Mouse (Mus musculus) cerebellum, adult 8-10 months (tissue): ENCODE results near the gene Slc13a2.

Source experiments
- DNase-seq: peaks from one replicate; pipeline ENCODE4 v3.0.0; 2022

Slc13a2 gene

DNA sequence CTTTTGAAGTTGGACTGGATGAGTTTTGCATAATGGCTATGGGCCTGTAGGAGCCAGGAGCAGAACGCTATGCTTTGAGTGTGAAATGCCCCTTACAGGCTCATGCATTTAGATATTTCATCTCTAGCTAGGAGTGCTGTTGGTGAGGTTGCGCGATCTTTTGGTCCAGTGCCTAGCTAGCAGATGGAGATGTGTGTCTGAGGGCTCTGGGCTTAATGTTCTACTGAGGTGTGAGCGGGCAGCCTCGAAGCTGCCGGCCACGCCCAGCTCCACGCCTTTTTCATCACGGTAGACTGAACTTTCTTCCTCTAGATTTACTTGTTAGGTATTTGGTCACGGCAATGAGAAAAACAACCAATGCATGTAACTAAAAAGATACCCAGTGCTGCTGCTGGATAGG, 9.2 kb upstream of the Slc13a2 start:
- no peak for DNase-seq

DNA sequence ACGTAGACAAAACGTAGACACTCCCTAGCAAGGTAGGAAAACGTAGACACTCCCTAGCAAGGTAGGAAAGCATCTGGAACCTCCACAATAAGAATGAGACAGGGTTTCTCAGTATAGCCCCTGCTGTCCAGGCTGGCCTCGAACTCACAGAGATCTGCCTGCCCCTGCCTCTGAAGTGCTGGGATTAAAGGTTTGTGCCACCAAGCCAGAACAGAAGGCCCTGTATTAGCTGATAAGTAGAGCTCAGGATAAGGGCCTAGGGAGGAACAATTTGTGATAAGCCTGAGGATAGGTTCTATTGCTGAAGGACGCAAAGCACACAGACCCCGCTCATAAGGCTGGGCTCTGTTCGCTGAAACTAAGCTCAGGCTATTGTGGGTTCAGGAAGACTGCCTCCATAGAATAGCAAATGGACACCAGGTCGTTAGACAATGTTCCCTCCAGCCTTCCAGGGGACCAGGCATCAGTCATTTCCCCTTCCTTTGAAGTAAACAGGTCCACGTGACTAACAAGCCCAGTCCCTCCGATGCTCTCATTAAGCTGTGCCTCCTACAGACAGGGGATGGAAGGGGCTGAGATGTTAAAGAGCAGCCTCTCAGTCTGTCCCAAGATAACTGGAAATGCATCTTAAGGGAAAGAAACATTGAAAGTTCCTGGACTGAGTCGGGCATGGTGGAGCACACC, 8.3 kb upstream of the Slc13a2 start:
- no peak for DNase-seq

DNA sequence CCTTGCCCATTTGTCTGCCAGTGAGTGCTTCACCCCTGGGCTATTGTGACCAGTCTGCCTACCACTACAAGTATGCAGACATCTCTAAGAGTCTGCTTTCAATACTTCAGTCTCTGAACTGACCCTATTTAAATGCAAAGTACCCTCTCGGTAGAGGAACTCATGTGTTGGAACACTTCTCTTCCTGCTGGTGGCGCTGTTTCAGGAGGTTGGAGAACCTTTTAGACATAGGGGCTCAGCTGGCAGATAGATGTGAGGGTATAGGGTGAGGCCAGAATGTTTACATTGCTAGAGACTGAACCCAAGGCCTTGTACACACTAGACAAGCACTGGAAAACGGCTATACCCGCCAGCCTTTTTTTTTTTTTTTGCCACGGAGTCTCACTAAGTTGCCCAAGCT, 6.3 kb upstream of the Slc13a2 start:
- DNase-seq: no peak

DNA sequence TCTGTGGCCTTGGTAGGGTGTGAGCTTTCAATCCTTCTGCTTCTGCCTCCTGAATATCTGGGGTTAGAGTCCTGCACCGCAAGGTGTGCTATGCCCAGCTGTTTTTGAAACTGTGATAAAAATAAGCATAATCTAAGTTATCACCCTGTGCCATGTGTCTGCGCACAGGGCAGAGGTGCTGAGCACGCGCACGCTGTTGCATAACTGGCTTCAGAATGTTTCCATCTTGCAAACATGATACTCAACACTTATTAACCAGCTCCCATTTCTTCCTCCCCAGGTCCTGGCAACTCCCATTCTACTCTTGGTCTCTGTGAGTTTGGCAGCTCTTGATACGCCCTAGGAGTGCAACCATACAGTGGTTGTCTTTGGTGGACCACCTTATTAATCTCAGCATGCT, 5.6 kb upstream of the Slc13a2 start:
- no peak for DNase-seq

DNA sequence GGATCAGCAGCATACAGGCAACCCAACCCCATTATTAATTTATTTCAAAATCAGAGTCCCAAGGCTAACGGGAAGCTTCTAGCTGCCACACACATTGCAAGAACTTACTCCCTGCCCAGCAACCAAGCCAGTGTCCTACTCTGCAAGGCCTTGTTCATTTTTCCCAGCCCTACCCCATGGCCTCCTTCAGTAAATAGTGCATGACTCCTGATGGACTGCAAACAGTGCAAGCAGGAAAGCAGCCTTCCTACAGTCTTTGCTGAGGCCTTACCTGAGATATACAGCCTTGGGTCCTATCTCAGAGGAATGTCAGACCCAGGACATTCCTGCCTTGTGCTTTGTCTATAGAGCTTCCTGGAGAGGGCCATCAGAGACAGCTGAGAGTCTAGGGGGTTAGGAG, 3.6 kb upstream of the Slc13a2 start:
- no peak for DNase-seq

DNA sequence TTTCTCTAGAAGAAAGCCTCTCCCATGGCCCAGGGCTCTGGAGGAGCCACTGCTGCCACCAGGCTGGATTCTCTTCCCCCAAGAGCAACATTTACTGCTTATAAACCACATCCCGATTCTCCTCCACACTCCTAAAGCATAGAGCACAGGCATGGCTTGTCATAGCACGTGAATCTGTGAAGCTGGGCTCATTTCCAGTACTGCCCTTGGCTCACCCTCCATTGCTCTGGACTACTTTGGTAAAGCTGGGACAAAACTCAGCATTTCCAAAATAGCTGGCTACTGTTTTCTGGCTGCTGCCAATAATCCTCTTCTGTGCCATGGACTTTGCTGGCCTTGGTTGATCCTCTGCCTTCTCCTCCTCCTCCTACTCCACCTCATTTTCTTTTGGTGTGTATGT, 2.3 kb upstream of the Slc13a2 start:
- DNase-seq: no peak

DNA sequence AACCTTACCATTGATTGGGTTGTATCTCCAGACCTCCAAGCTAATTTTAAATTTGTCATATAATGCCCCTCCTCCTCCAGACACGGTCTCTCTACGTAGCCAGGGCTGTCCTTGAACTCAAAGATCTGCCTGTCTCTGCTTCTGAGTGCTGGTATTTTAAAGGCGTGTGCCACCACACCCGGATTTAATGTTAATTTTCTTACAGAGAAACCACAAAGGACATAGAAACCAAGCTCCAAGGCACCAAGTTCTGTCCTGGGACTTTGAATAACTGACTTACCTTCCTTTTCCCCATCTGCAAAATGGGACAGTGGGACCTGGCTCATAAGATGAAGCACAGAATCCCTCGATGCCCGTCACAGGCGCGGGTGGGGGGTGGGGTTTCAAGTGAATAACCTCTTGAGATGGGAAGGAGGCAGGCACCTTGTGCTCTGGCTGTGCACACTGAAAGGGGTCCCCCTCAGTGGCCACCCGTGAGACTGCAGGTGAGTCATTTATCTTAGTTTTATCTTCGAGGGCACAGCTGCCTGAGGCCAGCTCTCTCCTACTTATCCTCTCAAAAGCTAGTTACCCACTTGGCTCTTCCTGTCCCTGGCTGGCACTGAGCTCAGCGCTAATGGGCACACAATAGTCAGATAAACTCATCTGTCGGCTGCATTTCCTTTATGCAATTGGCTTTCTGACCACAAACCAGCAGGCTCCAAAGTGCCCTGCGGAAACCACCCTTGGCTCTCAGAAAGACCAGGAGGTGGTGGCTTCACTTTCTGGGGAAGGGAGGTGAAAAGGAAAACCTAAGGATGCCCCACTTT, 612 bp downstream of the Slc13a2 start:
- no peak for DNase-seq

DNA sequence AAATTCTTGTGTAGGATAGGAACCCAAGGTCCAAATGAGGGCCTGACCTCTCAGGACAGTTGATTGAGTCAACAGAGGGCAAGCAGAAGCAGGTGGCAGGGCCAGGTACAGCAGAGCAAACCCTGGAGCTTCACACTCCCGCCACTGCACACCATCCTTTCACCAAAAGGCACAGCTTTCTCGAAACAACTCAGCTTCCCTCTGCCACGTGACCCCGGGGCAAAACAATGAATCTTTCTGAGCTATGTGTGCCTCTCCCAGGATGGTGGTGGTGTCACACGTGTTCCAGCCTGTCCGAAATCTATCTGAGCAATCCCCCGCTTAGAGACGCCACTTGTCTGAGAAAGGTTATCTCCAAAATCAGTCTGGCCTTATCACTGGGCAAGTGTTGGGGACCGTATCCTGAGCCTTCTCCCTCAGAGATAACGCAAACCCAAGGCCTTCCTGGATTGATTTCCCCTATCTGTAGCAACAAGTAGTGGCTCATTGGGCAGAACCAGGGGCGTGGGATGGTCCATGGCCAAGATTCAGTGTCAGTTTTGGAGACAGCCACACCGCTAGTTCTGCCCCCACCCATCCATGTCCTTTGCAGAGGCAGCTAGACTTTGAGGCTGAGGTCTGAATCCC, 1.6 kb downstream of the Slc13a2 start:
- DNase-seq: no peak

DNA sequence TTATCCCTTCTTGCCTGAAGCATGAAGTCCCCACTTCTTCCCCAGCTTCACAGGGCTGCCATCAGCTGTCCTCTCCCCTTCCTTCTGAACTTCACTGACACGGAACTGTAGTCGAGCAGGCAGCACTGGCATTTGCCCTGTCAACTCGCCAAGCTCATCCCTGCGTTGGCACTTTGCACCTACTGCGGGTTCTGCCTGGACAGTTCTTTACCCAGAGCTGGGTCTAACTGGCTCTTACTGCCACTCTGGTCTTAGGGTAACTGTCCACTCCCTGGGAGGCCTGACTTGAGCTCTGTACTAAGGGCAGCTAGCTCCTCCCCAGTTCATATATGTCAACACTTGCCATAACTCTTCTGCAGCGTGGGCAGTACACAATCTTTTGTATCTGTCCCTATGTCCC, 5.2 kb downstream of the Slc13a2 start:
- DNase-seq: no peak

DNA sequence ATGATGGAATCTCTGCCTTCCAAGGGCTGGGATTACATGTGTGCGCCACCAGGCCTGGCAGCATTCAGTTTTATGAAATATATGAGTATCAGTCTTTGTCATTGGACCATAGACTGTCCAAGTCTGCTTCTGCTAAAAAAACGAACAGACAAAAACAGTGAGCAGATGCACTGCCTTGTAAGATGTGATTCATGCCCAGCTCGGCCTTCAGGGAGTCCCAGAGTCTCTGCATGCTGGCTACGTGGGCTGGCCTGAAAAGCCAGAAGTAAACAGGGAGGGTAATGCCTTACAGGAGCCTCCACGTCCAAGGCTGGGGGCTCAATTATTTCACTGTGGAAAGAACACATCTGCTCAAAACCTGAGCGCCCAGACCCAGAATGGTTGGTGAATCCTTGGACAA, 9.2 kb downstream of the Slc13a2 start:
- DNase-seq: no peak

DNA sequence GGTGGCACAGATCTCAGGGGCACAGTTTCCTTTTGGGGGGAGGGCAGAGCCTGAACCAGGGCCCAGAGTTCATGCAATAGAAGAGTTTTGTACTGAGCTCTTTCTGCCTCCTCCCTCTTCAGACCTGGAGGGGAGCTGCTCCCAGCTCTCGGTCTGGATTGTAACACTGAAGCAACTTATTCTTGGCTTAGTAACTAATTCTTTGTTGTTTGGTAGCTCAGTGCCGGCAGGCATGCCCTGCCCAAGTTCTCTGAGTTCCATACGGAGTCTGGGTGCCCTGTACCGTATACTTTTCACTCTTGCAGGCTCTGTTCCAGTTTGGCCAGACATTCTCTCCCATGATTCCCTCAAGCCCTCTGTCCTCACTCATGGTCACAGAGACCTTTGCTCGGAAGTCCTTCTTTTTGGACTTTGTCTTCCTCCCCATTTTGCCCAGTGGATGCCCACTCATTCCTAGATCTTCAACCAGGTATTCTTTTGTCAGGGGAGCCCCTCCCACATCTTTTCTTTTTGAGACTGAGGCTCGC, 9.6 kb downstream of the Slc13a2 start:
- DNase-seq: no peak

DNA sequence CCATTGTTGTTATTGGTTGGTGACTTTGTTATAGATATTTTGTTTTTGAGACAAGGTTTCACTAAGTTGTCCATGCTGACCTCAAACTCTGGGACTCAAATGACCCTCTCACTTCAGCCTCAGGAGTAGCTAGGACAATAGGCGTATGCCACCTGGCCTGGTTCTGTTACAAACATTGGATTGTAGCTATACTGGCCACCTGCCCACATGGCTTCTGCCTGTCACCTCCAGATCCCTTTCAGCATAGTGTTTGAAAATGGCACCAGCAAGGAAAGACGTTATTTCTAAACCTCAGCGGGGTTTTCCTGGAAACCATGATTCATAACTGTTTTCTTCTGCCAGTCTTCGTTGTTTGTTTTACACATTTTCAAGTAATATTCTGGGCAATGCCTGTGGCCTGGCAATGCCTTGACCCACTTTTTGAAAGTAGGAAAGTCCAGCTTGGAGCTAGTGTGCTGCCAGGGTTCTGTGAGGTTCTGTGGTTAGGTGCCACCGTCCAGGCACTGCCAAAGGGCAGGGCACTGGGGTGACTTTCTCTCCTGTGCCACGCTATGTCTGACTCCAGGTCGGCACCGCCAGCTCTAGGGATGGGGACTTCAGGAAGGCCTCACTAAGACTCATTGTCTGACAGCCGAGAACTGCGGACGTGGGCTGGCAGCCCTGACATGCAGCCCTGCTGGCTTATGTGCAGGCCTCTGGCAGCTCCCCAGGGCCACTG, 10.3 kb downstream of the Slc13a2 start:
- DNase-seq: peak; percentile 19

DNA sequence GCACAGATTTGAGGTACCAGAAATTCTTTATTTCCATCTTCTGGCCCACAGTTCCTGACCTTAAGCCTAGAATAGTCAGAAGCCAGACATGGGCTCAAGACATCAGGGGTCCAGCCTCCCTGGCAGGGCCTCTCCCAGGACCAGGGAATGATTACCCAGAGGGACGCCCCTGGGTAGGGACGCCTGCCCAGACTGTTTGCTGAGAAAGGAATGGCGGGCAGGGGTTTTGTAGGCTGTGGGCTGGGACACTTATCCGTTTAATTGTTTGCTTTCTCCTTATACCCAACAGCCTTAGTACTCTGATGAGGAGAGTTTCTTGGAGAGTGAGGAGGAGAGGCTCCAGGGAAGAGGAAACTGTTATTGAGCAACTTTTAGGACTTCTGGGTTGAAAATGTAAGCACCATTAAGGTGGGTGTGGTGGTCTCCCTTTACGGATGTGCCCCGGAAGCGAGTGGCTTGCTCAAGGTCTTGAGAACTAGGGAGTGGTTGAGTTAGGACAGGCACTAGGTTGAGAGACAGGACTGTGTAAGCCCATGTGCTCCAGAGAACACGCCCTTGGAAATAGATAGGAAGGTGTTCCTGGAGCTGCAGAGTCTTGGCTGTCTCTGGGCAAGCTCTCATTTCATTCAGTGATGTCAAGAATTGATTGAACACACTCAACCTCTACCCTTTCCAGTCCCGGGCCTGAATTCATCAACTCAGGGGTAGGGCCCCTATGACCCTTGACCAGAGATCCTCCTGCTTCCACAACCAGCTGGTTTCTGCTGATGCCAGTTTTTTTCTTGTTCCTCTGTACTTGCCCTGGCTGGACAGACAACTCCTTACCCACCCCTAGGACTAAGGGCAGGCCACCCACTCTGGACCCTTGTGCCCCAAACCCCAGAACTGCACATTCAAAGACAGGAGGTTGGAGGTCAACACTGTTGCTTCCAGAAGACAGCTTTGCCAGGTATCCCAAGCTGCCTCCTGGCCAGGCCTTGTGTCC, 13.5 kb downstream of the Slc13a2 start:
- DNase-seq: no peak

DNA sequence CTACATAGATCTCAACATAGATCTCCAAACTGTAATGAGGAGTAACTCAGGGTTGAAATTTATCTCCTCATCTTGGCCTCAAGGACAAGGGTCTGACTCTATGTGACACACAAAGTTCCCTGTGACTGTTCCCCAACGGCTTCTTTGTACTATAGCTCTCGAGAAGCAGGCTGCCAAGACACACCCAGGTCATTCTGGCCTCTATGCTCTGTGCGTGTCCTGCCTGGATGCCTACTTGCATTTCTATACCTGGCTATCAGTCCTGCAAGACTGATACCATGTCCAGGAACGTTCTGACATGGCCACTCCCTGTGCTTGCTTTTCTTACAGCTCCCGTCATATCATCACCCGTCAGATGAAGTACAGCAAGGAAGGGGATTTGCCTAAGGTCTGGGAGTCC, 20.0 kb downstream of the Slc13a2 start:
- no peak for DNase-seq

DNA sequence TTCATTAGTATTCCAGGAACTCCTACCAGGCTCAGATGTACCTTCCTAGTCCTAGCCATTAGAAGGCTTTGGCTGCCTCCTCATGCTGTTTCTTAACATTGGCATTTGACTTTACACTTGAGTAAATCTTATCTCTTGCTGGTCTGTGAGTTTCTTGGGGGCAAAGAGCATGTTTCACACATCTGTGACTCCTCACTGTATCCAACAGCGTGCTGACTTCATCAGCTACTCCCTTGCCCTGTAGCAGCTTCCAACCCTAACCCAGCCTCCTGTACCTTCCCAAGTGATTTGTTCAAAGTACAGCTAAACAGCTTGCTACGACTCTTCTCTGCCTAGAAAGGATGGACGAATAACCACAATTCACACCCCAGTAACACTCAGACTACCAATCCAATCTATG, 20.5 kb downstream of the Slc13a2 start:
- DNase-seq: no peak

DNA sequence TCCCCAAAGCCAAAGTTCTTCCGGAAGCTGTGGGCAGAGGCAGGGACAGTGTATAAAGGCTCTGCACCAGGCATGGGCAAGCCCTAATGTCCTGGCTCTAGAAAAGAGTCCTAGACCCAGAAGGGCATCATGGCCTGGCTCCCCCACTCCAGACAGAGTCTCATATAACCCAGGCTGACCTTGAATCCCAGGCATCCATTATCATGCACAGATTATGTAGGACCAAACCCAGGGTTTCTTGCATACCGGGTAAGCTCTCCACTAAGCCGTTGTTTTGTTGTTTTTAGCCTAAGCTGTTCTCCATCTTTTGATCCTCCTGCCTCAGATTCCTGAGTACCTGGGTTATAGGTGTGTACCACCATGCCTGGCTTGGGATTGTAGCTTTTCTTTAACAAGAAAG, 21.1 kb downstream of the Slc13a2 start:
- DNase-seq: no peak

DNA sequence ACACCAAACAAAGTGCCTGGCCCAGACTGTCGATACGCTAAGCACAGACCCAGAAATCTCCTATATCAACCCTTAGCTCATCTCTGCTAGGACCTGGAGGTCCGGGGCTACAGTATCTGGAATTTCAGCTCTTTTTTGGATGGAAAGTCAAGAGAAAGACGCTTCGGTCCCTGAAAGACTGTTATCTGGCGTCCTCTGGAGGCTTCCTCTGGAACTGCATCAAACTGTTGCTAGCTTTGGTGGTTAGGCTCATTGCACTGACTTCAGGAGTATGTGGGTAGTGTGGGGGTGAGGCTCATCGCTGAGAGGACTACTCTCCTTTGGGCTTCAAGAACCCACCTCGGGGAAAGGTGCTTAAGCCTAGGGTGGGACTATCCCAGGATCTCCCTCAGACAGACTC, 22.3 kb downstream of the Slc13a2 start:
- peak; percentile 56 for DNase-seq

DNA sequence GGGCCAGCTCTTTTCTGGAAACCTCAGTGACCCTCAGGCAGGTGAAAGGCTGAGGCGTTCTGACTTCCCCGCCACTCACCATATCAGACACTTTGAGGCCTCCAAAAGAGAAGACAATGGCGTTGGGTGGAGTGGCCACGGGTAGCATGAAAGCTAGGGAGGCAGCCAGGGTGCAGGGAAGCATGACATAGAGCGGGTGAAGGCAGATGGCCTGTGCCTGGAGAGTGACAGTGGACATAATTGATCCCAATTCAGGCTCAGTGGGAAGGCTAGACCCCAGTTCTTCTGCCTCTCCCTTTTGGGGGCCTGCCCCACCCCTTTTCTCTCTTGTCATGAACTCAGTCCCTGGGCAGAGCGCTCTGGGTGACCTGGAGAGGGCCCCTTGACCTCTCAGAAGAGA, 23.8 kb downstream of the Slc13a2 start:
- DNase-seq: no peak

DNA sequence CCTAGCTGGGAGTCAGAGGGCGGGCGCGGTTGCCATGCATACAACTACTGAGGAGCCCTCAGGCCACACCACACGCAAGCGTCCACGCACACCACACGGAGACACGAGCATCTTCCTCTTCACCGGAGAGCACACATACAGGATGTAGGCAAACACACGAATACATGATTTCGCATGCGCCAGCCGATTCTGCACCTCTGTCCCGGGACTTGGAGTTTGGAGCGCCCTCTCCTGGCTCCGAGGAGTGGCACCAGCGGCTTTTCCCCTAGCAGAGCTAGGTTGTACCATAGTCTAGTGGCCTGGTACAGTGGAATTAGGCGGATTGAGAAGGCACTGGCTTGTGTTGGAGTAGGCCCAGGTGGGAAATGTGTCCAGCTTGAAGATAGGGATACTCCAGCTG, 24.6 kb downstream of the Slc13a2 start:
- peak; percentile 49 for DNase-seq

DNA sequence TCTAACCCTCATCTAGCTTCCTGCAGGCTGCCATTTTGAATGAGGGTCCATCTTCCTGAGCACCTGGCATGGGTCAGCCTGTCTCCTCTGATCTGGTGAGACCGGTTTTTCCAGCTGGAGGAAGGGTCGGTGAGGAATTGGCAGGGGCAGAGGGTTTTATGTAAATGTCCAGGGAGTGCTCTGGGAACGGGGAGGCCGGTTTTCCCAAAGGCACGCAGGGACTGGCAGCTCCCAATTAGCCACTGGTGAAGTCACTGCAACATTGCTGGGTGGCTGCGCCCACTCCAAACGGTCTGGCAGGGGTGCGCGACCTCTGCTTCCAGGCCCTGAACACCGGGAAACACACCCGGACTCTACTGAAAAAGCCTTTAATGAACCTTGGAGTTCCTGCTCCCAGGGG, 25.1 kb downstream of the Slc13a2 start:
- no peak for DNase-seq

DNA sequence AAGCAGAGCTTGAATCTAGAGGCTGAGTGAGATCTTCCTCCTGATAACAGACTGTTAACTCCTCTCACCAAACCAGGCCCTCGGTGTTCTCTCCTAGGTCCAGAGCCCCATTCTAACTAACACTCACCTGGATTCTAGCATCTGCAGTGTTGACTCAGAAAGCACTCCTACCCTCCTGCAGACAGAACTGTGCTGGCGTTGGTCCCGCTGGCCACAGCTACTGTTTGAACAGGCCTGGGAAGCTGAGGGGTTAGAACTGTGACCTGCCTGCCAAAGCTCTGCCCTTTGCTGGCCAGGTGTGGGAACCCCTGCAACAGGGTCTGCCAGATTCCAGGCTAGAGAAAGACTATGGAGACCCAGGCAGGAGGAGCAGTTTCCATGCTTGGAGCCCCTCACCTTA, 29.3 kb downstream of the Slc13a2 start:
- DNase-seq: no peak

DNA sequence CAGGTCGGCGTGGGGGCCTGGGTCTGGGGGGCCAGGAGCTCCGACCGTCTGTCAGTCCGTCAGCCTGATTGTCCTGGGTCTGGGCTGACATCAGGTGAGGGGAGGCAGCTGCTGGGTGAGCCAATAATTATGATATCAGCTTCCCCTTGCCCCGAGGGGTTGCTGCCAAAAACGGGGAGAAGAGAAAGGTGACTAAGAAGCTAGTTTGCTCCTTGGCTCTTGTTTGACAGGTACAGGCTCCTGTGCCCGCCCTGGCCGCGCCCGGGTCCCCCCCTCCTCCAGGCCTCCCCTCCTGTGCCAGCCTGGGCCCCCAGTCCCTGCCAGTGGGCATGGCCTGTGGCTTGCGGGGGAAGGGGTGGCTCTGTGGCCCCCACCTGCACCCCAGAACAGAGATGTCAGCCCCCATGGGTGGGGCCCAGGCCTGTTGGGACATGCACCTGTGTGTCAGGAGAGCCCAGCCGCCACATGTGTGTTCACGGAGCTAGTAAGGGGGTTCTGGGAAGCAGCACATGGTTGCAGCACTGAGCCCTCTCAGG, 35.4 kb downstream of the Slc13a2 start, which contains the start of gene Foxn1:
Foxn1 (minus strand) TSS at position 51 of the 536 bp plus-strand sequence.
- DNase-seq: no peak
